Mouse (Mus musculus) forebrain, embryonic 11.5 days (tissue): Measurements from ENCODE around the gene Fgf16. TPM values are rescaled to one million over a fixed set of nuclear protein-coding genes. Genes with fewer than 3 reads are reported as not detected.

Source experiments
- polyA plus RNA-seq: library from polyadenylated mRNA; unstranded; fragments of >200 nt; fragmentation: Nextera tagmentation; extraction: Ambion mirVana; gene quantifications from 2 replicates; pipeline ENCODE4 v1.2.1, GENCODE M21; 2014

Gene Fgf16
- polyA plus RNA-seq, 1 experiment from 2014 or later: 0.11 TPM

Other genes starting within 250 kb of the Fgf16 start
- 203 and 228 TPM in 2 replicates for gene Atrx, start 165.1 kb downstream of the Fgf16 start, polyA plus RNA-seq
- 39.0 and 45.6 TPM in 2 replicates for gene Magt1, start 247.6 kb downstream of the Fgf16 start, polyA plus RNA-seq